Mouse (Mus musculus): Measurements from ENCODE around the gene Gadl1.

- TF ChIP-seq CTCF (IDR thresholded peaks at IDR 0.05; ENCODE audit: low read depth) (no peak), EP300 (IDR thresholded peaks at IDR 0.05; ENCODE audit: low read depth) (no peak)
Observed at GRCm38 (mm10) chr9:115941171-115941570, 31.9 kb downstream of the Gadl1 start.

Measured in heart, postnatal 0 days (tissue).